Mouse (Mus musculus): ENCODE measurements around the gene Spr. TPM values are rescaled to one million over a fixed set of nuclear protein-coding genes. Genes with fewer than 3 reads are reported as not detected.
A peak's percentile ranks its signal among the peaks of the same experiment; 100 is the strongest.
"Not testable (repeated sequence)": the region's sequence is repeated elsewhere in the genome, so short reads cannot be mapped to it uniquely, and the experiment has no call there.

Spr gene
- 53.8 and 58.1 TPM in 2 replicates for polyA plus RNA-seq (2016; fragmentation: Nextera tagmentation; extraction: Ambion mirVana)

DNA sequence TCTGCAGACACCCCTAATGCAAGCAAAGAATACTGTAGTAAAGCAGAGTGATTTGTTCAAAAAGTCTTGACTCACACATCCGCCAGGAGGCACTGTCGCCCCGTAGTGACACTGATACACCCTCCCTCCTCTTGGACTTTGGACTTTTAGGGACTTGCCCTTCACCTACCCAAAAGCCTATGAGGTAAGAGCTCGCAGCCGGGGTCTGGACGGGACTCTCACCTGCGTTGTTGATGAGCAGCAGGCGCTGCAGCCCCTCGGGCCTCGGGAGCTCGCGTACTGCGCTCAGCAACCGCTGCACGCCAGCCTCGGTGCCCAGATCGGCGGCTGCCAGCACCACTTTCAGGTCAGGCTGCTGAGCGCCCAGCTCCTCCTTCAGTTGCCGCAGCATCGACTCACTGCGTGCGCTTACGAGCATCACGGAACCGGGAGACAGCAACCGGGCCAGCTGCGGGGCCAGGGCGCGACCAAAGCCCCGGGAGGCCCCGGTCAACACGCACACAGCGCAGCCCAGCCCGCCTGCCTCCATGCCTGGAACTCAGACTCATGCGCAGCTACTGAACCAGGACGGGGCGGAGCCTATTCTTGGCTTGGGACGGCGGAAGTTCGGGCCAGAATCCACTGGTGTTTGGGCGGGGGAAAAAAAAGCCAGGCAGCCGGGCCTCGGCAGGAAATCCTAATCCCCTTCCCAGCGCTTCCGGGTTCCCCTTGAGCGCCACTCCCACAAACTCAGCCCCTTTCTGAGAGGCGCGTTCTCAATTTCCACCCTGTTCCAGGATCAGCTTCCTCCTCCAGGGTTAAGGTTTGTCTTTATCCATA is at the start of gene Spr:
Gene Spr (minus strand): TSS at position 550 of the 819 bp plus-strand sequence.
- peaks cover 15% of the 10 kb centered on the region for H3K4me1 ChIP-seq
- H3K4me3 ChIP-seq: peak within 1 kb of the TSS; percentile 71
- peaks cover 20% of the 10 kb centered on the region for H3K36me3 ChIP-seq (replicated peaks)
- H3K27ac ChIP-seq (replicated peaks): peak within 1 kb of the TSS; percentile 90
- H3K9me3 ChIP-seq: no peaks in the 10 kb centered on the region
- WGBS: under 1% methylated on average over 49 of the region's 49 CpGs
- DNase-seq (ENCODE audit: low spot score): peak; percentile 90
- no peaks in the 10 kb centered on the region for H3K27me3 ChIP-seq (replicated peaks; ENCODE audit: low read depth, poor library complexity, severe bottlenecking)

DNA sequence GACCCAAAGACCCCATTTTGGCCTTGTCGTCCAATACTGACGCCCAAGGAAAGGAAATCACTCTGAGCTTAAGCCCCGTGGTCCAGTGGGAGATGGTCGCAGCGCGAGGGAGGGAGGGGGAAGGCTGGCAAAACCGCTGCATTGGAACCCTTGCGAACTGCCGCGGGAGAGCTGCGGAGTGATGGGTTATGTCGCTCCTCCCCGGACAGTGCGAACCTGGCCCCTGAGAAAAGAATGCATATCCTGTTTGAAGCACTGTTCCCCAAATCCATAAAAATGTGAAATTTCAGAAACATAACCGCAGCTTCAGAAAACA is 49.1 kb upstream of the Spr start:
- H3K4me1 ChIP-seq: peaks cover 49% of the 10 kb centered on the region
- H3K36me3 ChIP-seq (replicated peaks): no peaks in the 10 kb centered on the region
- H3K9me3 ChIP-seq: no peaks in the 10 kb centered on the region
- WGBS: 1% methylated on average over 15 of the region's 15 CpGs
- DNase-seq (ENCODE audit: low spot score): peak; percentile 47
- H3K27me3 ChIP-seq (replicated peaks; ENCODE audit: low read depth, poor library complexity, severe bottlenecking): peaks cover 94% of the 10 kb centered on the region
- peak overlapping the region; percentile 56 for H3K4me3 ChIP-seq
- H3K27ac ChIP-seq (replicated peaks): no peak overlapping the region

DNA sequence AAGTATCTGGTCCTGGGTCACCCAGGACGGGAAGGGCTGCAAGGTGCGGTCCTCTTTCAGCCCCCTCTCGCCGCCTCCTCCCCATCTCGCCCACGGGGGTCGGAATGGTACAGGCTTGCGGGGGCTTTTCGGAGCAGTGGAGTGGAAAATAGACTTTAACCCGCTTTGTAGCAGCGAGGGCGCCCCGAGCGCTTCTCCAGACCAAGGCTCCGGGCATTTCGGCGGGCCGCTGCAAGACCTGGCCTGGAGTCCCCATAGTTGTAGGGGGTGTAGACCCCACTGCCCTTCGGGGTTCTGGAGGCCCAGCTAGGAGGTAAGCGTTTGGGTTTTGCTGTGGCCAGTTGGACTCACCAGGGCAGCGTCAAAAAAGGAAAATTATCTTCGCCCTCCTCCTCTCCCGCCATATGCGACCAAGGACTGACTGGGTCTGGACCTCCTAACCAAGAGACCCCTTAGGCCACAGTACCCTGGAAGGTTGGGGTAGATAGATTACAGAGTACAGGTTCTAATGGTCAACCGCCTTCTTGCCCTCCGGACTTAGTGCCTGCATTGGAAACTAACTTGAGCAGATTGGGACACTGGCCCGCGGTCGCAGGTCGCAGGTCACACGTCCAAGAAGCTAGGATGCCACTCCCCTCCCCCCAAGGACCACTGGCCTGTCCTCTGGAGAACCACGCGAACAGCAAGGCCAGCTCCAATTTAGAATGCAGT is 48.6 kb upstream of the Spr start:
- H3K4me1 ChIP-seq: peaks cover 49% of the 10 kb centered on the region
- H3K36me3 ChIP-seq (replicated peaks): no peaks in the 10 kb centered on the region
- under 1% methylated on average over 33 of the region's 33 CpGs for WGBS

DNA sequence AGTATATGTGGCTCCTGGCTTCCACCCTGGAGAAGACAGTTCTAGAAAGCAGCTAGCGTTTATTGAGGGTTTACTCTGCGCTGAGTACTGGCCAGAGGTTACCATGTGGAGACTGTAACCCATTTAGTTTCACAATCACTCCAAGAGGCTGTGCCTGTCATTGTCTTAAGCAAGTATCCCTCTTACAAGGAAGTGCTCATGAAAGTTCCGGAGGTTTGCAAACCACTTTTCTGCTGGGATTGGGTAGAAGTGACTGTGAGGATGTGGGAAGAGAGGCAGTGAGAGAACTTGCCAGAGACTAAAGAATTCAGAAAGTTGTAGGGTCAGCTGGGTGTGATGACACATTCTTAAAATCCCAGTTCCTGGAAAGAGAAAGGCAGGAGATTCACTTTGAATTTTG is 46.4 kb upstream of the Spr start:
- no peak for DNase-seq (ENCODE audit: low spot score)
- H3K27me3 ChIP-seq (replicated peaks; ENCODE audit: low read depth, poor library complexity, severe bottlenecking): peaks cover 80% of the 10 kb centered on the region
- H3K4me1 ChIP-seq: peaks cover 32% of the 10 kb centered on the region

More for the DNA sequence above, 48.6 kb upstream of the Spr start:
- Histone ChIP-seq H3K27ac (replicated peaks) (0 out of 2 replicates have a peak overlapping the region, but pooled peaks have one; percentile 14), H3K27me3 (replicated peaks; ENCODE audit: low read depth, poor library complexity, severe bottlenecking) (peaks cover 94% of the 10 kb centered on the region), H3K9me3 (no peaks in the 10 kb centered on the region), H3K4me3 (peak overlapping the region; percentile 56)
- DNase-seq (ENCODE audit: low spot score): peak; percentile 66

DNA sequence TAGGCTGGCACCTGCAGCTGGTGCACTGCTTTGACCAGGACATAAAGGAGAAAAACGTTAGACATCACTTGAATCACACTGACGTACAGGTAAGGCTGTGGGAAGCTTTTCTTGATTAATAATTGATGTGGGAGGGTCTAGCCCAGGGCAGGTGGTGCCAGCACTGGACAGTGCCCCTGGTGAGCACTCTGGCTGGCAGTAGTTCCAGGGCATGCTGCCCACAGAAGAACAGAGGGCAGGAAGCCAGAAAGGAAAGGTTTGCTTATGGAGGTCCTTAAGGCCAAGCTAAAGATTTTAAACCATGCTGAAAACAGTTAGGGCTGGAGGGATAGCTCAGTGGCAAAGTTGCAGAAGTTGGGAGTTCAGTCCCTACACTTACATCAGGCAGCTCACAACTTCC is 42.5 kb upstream of the Spr start:
- no peak overlapping the region for H3K4me3 ChIP-seq
- H3K27ac ChIP-seq (replicated peaks): no peak overlapping the region
- H3K36me3 ChIP-seq (replicated peaks): no peaks in the 10 kb centered on the region
- H3K4me1 ChIP-seq: no peaks in the 10 kb centered on the region
- no peaks in the 10 kb centered on the region for H3K9me3 ChIP-seq
- 72% methylated on average over 2 of the region's 2 CpGs for WGBS
- DNase-seq (ENCODE audit: low spot score): no peak
- H3K27me3 ChIP-seq (replicated peaks; ENCODE audit: low read depth, poor library complexity, severe bottlenecking): peaks cover 43% of the 10 kb centered on the region

More for the DNA sequence above, 46.4 kb upstream of the Spr start:
- H3K36me3 ChIP-seq (replicated peaks): no peaks in the 10 kb centered on the region
- WGBS: 65% methylated on average over 3 of the region's 3 CpGs
- no peak overlapping the region for H3K27ac ChIP-seq (replicated peaks)
- no peaks in the 10 kb centered on the region for H3K9me3 ChIP-seq
- no peak overlapping the region for H3K4me3 ChIP-seq

DNA sequence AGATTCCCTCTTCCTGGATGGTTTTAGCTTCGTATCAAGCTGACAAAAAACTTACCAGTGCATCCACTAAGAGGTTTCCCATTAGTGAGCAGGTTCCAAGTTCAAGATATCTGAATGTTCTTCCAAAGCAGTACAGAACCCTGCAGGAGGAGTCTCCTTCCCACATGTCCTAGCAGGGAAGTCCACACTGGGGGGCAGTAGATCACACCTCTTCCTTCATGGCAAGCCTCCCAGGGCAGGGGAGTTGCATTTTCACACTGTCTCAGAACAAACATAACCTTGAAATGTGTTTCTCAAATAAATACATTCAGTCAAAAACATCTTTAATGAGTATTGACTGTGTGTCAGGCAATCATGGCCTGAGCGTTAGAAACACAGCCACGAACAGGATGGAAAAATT is 42.0 kb upstream of the Spr start:
- peaks cover 39% of the 10 kb centered on the region for H3K27me3 ChIP-seq (replicated peaks; ENCODE audit: low read depth, poor library complexity, severe bottlenecking)
- no peak overlapping the region for H3K4me3 ChIP-seq
- no peaks in the 10 kb centered on the region for H3K4me1 ChIP-seq
- H3K36me3 ChIP-seq (replicated peaks): no peaks in the 10 kb centered on the region
- DNase-seq (ENCODE audit: low spot score): no peak
- WGBS: 77% methylated on average over 3 of the region's 3 CpGs
- no peaks in the 10 kb centered on the region for H3K9me3 ChIP-seq
- no peak overlapping the region for H3K27ac ChIP-seq (replicated peaks)

DNA sequence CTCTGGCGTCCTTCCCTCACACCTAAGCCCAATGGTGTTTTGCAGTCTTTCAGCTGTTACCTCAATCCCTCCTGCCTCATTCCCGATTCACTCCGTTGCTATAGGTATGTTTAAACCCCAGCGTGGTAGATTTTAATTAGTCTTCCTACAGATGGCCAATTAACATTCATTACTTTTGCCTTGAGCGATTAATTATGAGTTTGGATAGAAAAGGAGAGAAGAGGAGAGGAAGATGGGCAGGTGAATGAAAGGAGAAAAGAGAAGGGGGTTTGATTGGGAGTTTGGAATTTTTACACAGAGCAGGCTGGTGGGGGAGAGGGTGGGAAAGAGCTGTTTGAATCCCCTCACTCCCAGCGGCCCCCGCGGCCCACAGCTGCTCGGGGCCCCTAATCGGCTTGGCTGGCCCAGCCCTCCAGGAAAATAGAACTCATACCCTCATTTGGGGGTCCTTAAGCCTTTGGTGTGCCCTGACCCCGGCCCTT is 27.9 kb upstream of the Spr start:
- Histone ChIP-seq H3K36me3 (replicated peaks) (no peaks in the 10 kb centered on the region), H3K27ac (replicated peaks) (no peak overlapping the region), H3K4me1 (peaks cover 10% of the 10 kb centered on the region), H3K4me3 (no peak overlapping the region), H3K9me3 (no peaks in the 10 kb centered on the region), H3K27me3 (replicated peaks; ENCODE audit: low read depth, poor library complexity, severe bottlenecking) (peaks cover 14% of the 10 kb centered on the region)
- DNase-seq (ENCODE audit: low spot score): no peak
- 39% methylated on average over 11 of the region's 11 CpGs for WGBS

DNA sequence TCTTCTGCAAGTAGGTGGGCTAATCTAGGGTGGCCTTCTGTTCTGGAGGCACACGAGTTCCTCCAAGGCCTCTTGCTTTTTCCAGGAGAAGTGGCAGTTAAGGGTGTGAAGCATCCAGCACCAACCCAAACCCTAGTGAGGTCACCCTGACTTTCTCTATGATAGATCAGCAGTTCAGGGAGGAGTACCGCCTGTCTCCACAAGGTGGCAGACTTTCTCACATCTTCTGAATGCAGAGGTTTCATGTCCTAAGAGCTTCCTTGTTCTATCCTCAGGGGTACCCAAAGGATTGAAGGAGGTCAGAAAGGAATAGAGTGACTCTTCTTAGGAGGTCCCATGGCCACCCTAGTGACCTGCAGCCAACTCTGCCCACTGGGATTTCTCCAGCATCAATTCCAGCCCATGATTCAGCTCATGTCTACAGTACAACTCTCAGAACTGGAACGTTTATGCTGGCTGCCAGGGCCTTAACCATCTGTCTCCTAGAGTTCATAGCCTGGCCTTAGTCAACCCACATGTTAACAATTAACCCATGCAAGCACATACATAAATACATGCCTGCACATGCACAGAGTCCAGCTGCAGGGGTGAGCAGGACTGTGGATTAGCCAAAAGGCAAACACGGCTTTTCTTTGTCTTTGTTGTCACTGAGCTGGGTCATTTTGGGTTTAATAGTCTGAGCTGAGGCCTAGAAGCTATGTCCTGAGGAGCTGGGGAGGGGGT is 22.8 kb upstream of the Spr start:
- 38% methylated on average over 4 of the region's 4 CpGs for WGBS
- Histone ChIP-seq H3K36me3 (replicated peaks) (no peaks in the 10 kb centered on the region), H3K27ac (replicated peaks) (no peak overlapping the region), H3K9me3 (no peaks in the 10 kb centered on the region), H3K4me1 (peaks cover 9% of the 10 kb centered on the region; the same call in 1 of the 2 replicates), H3K4me3 (no peak overlapping the region), H3K27me3 (replicated peaks; ENCODE audit: low read depth, poor library complexity, severe bottlenecking) (peaks cover 5% of the 10 kb centered on the region; the same call in 1 of the 2 replicates)
- peak; percentile 83 for DNase-seq (ENCODE audit: low spot score)

DNA sequence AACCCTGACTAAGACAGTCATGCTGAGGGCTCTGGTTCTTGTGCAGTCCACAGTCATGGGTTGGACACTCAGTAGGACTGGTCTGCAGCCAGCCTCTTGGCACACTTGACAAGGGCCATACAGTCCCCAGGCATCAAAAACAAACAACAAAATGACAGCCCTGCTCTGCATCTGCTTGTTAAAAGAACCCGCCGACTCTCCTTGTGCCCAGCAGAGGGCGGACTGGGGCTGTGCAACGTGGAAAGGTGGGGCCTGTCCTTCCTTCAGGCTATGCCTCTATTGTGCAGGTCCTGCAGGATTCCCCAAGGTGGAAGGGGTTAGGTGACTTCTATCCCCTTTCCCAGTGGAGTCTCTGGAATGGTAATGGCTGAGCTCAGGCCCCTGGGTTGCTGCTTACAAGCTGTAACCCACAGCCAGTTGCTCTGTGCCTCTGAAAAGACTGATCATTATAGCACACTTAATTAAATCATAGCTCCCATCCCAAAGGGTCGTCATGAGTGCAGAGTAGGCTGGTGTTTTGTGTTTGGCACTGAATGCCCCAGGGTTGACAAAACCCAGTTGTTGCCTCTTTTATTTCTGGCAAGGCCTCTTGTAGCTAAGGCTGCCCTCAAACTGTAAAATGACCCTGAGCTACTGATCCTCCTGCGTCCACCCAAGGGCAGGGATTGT is 21.7 kb upstream of the Spr start:
- H3K36me3 ChIP-seq (replicated peaks); H3K27ac ChIP-seq (replicated peaks); H3K27me3 ChIP-seq (replicated peaks; ENCODE audit: low read depth, poor library complexity, severe bottlenecking); H3K9me3 ChIP-seq; H3K4me3 ChIP-seq: not testable (repeated sequence)
- 18% methylated on average over 6 of the region's 6 CpGs for WGBS
- peak; percentile 70 for DNase-seq (ENCODE audit: low spot score)
- H3K4me1 ChIP-seq: peaks cover 18% of the 10 kb centered on the region

DNA sequence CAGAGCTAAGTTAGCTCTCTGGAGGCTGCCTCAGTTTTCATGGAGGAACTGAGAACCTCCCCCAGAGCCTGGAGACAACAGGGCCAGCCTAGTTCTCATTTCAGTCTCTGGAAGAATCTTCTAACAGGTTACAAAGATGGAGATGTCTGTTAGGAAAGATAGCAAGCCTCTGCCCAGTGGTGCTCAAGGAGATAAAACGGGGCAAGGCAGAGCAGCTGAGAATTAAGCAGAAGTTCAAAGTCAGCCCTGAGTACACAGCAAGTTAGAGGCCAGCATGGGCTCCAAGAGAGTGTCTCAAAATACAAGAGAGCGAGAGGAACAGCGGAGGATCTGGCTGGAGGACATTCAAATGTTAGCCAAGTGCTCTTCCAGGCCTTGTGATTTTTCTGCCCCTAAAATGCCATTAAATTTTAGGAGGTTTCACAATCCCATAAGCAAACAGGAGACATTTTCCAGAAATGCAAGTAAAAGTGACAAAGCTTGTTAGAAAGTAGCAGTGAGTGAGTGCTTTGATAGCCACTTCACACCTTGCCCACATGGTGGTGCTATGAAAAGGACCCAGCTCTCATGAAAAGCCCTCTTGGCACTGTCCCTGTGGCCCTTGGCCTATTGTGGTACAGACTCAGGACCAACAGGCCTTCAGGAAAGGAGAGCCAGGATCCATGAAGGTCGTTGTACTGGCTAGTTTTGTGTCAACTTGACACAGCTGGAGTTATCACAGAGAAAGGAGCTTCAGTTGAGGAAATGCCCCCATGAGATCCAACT is 20.7 kb upstream of the Spr start:
- H3K9me3 ChIP-seq; DNase-seq (ENCODE audit: low spot score): not testable (repeated sequence)
- peaks cover 18% of the 10 kb centered on the region for H3K4me1 ChIP-seq

DNA sequence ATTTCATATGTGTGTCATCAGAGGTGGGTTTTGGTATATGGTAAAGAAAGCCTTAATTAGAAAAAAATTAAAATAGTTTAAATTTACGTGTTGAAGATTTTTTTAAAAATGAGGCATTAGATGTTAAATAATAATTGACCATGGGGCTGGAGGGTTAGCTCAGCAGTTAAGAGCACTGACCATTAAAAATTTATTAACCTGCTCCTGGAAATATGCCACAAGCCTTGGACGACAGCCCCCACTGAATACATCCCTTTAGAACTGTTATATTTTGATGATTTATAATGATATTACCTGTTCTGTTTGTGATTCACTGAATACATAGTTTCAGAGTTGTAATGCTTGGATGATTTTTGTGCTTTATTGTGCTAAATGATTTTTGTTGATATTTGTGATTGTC is 19.0 kb upstream of the Spr start:
- H3K27ac ChIP-seq (replicated peaks); H3K27me3 ChIP-seq (replicated peaks; ENCODE audit: low read depth, poor library complexity, severe bottlenecking); H3K36me3 ChIP-seq (replicated peaks); DNase-seq (ENCODE audit: low spot score); H3K4me3 ChIP-seq; H3K9me3 ChIP-seq: not testable (repeated sequence)
- peaks cover 15% of the 10 kb centered on the region for H3K4me1 ChIP-seq
- 85% methylated on average over 2 of the region's 2 CpGs for WGBS

More for the DNA sequence above, 20.7 kb upstream of the Spr start:
- not testable (repeated sequence) for H3K36me3 ChIP-seq (replicated peaks); H3K4me3 ChIP-seq; H3K27ac ChIP-seq (replicated peaks); H3K27me3 ChIP-seq (replicated peaks; ENCODE audit: low read depth, poor library complexity, severe bottlenecking)
- WGBS: 76% methylated on average over 4 of the region's 4 CpGs
